Mouse (Mus musculus) neutrophil, adult 83 days (primary cell): ENCODE measurements around the gene Fmo3. TPM values are rescaled to one million over a fixed set of nuclear protein-coding genes. Genes with fewer than 3 reads are reported as not detected.

Source experiments
- total RNA-seq, 2 experiments: library from RNA; stranded (reverse); gene quantifications; one replicate each; pipeline ENCODE4 v1.2.4; 2023

The Fmo3 gene
- not detected for total RNA-seq

GRCm38 (mm10) chr1:162984428-162984827 lies at the start of gene Fmo3:
Gene Fmo3 (minus strand): TSS chr1:162984528.

GRCm38 (mm10) chr1:162937415-162937814 lies 46.9 kb downstream of the Fmo3 start, which contains the start of gene Fmo6:
Gene Fmo6 (minus strand): TSS chr1:162937515.

Other genes starting within 250 kb of the Fmo3 start
- 100 to 1,000 TPM; 149 to 157 TPM for gene Prrc2c, start 244.0 kb downstream of the Fmo3 start, total RNA-seq
- gene Fmo4, start 170.6 kb downstream of the Fmo3 start, total RNA-seq: not detected
- not detected for gene Fmo1, start 117.9 kb downstream of the Fmo3 start, total RNA-seq
- not detected for gene Fmo2, start 85.8 kb downstream of the Fmo3 start, total RNA-seq
- not detected for gene Fmo6, start 47.0 kb downstream of the Fmo3 start, total RNA-seq
- not detected for gene Mroh9, start 101.1 kb upstream of the Fmo3 start, total RNA-seq